Mouse (Mus musculus): ENCODE data around the gene Tbc1d21.

- TF ChIP-seq CTCF (IDR thresholded peaks at IDR 0.05; ENCODE audit: control insufficient read depth, insufficient read depth, low read length) = peak; percentile 31; the same call in 1 of the 2 replicates
- no peak for TF ChIP-seq POLR2A (IDR thresholded peaks at IDR 0.05; ENCODE audit: borderline replicate concordance, control insufficient read depth, low read depth, low read length)
Observed at GRCm38 (mm10) chr9:58321681-58322080, 48.6 kb downstream of the Tbc1d21 start.
